Mouse (Mus musculus) R1 (cell line): ENCODE measurements around the gene Hbq1b.
A peak's percentile ranks its signal among the peaks of the same experiment; 100 is the strongest.

ENCODE experiments used
- DNase-seq: peaks from one replicate; pipeline ENCODE4 v3.0.0-alpha.2; 2018; ENCODE audit warnings: low read depth, low spot score

Hbq1b gene

DNA sequence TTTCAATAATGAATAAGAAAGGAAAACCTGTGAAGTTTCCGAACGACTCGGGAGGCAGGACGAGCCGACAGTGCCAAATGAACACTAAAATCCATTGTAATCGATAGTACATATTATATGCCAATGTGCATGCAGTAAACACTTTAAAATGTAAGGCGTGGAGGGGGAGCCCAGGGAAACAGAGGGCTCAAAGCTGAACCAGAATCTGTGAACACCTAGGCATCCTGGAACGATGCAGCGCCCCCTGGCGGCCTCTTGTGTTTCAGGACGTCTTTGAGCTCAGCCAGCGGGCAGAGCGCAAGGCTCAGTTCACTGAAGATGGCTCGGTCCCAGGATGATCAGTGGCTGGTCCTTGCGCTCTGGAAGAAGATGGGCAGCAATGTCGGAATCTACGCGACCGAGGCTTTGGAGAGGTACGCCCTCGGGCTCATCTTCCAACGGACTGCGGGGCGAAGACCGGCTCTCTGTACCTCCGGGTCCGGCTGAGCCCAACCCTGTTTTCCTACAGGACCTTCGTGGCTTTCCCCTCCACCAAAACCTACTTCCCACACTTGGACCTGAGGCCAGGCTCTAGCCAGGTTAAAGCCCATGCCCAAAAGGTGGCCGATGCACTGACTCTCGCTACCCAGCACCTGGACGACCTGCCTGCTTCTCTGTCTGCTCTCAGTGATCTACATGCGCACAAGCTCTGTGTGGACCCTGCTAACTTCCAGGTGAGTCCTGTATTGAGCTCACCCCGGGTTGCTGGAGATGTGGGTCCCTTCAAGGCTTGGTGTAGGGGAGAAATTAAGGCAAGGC is at the start of gene Hbq1b:
TSS of gene Hbq1b (plus strand) at position 271 of the 798 bp plus-strand sequence.
- peak; percentile 65 for DNase-seq

DNA sequence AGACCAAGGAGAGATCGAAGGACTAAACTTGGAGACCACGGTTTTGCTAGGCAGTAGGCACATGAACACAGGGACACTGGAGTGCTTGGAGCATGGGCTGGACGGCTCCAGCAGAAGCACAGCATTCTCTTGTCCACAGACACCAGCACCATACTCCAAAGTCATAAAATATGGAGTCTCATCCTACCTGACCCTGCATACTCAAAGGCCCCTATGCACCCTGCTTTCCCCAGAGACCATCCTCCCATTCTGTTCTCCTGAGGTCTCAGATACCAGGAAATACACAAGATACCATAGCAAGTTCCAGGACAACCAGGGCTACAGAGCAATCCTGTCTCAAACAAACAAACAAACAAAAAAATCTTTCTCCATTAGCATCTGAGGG is 49.4 kb upstream of the Hbq1b start:
- no peak for DNase-seq

DNA sequence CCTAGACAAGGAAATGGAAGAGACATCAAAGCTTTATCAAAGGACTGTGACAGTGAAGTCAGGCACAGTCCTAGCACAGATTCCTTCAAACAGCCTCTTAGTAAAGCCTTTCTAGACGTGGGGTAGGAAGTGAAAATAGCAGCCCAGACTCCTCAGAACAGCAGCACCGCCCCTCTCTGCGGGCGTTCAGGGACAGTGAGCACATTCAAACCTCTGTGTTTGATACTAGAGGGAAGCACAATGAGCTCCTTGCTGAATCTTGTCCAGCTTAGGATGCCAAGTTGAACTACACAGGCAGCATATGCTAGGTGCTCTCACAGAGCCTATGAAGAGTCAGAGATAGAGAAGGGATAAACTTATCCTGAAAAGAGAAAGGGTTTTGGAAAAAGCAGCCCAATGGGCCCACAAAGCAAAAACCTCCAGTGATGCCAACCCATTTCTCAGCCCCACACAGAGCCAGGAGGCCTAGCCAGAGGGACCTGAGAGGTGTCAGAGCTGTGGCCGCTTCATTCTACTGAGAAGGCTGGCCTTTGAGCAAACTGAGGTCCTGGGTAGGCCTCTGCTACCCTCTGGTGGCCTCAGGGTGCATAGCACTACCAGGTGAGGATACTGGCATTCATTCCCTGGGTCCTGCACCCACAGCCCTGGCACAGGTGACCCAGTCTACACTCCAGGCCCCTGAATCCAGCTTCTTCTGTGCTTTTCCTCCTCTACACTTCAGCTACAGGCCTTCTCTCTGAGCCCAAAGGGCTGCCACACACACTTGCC is 48.5 kb upstream of the Hbq1b start:
- DNase-seq = peak; percentile 64

DNA sequence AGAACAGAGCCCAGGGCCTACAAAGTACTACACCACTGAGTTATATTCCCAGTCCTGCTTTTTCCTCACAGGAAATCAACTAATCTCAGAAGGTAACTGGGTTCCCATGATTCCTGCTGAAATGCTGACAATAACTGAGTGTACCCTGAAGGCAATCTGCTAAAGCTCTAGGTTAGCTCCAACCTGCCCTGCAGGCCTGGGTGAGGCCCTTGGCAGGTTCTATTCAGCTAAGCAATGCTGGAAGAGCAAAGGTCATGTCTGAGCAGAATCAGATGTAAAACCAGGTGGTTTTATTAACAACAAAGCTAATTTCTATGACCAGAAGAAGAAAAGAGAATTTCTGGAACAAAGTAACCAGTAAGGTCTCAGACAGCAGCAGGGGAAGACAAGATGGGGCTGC is 45.4 kb upstream of the Hbq1b start:
- no peak for DNase-seq

DNA sequence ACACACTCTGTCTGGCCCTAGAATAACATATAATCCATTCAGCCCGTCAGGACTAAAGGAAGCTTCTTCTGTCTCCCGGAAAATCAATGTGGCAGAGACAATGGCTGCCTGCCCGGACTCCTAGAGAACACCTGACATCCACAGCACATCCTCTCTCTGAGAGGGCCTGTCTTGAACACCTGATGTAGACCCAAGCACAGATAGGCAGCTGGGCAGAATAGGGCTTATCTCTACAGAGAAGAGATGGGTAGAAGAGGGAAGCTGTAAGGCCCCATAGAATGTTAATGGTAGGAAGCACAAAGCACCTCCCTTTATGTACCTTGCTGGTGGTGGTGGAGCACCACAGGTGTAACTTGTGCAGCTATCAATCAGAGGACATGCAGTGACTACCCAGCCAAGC is 44.6 kb upstream of the Hbq1b start:
- no peak for DNase-seq

DNA sequence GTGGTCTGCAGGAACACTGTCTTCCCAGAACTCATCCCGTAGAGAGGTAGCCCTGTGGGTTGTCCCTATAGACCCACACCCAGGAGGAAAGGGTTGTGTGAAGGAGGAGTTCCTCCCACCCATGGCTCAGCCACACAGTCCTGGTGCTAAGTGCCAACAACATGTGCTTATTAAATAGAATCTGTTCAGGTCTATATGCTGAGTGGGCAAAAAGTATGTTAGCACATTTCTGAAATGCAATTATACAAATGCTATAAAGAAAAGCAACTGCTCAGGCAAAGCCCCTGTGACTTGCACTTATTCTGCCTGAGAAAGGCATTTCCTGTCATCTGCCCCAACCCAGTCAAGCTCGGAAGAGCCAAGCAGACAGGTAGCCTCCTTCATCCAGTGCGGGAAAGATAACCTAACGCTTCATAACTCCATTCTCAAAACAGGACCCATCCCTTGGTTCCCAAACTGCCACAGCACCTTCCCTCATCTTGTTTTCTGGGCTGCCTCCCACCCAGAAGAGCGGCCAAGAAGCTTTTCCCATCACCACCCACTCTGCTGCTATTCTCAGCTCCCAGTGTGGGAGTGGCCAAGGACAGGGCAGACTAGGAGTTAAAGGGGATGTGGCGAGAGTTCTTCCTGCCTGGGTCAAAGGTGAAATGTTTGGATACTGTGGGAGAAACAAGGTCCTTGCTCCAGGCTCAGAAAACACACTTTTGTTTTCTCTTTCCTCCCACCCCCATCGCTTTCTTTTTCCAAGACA is 43.4 kb upstream of the Hbq1b start:
- DNase-seq = peak; percentile 42

DNA sequence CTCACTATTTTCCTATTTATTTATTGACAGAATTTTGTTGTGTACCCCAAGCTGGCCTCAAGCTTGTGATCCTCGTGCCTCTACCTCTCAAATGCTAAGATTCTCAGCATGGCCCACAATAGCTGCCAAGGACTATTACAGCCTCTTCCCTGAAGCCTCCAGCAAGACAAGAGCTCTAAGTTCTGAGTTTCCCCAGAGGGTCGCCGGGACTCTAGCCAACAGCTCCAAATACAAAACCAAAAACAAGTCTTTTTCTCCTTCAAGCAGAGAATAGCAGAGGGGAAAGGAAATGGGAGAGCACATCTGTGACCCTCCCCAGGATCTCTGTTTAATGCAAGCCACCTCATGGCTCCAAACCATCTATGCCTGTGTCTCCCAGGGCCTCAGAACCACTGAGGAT is 42.7 kb upstream of the Hbq1b start:
- no peak for DNase-seq

DNA sequence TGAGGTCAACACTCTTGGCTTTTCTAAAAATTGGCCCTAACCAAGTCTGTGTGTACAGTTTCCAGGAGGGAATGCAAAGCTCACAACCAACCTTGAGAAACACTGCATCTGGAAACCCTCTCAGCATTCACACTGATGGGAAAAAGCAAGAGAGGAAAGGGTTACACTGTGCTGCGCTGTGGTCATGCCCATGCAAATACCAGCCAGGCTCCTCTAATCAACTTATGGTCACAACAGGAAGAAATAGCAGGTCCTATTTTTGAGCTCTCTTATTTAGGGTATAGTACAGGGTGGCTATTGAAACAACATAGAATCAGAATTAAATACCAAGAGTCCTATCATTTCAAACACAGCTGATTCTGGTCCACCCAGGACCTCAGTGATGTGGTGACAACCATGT is 42.1 kb upstream of the Hbq1b start:
- DNase-seq = no peak

DNA sequence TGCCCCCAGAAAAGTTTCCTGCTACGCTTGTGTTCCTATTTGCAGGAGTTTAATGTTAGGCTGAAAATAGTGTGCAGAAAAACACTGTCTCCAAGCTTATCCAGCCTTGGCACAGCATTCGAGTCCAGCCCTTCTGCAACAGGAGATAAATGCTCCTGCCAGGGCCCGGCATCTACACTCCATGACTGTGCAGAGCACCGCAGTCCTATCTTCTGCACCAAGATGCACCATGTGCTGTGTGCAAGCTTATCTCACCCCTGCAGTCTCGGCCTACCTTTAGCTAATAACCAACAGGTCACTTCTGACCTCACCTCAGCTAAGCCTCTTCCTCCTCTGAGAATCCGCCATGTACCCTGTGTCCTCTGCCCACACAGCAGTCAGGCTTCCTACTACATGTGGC is 41.2 kb upstream of the Hbq1b start:
- DNase-seq = no peak

DNA sequence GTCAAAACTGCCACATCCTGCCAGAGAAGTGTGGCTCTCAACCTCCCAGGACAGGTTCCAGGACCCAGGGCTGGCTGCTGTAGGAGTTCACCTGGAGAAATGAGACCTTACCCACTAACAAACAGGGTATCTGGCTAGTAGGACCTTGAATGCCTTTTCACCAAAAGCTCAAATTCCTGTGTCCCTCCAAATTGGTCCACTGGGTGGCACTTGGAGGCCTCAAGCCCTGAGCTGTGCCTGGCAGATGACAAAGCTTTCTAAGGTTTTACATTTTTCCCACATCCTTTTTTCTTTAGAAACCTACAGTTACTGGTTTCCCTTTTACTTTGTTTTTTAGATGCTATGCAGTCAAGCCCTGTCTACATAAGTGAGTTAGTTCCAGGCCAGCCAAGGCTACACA is 39.7 kb upstream of the Hbq1b start:
- DNase-seq = no peak

DNA sequence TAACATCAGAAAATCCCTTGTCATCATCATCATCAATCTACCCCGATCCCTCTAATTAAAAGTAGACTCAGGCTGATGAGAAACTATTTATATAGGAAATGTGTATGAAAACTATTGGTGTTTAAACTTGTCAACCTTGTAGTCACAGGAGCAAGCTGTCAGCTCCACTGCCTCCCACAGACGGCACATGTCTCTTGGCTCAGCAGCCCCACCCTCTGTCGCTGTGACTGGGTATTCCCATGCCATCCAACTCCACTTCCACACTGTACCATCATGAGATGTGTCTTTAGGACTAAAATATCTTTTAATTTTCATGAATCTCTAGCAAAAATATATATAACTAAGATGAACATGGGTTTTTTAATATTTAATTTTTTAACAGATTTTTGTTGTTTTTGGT is 38.4 kb upstream of the Hbq1b start:
- no peak for DNase-seq

DNA sequence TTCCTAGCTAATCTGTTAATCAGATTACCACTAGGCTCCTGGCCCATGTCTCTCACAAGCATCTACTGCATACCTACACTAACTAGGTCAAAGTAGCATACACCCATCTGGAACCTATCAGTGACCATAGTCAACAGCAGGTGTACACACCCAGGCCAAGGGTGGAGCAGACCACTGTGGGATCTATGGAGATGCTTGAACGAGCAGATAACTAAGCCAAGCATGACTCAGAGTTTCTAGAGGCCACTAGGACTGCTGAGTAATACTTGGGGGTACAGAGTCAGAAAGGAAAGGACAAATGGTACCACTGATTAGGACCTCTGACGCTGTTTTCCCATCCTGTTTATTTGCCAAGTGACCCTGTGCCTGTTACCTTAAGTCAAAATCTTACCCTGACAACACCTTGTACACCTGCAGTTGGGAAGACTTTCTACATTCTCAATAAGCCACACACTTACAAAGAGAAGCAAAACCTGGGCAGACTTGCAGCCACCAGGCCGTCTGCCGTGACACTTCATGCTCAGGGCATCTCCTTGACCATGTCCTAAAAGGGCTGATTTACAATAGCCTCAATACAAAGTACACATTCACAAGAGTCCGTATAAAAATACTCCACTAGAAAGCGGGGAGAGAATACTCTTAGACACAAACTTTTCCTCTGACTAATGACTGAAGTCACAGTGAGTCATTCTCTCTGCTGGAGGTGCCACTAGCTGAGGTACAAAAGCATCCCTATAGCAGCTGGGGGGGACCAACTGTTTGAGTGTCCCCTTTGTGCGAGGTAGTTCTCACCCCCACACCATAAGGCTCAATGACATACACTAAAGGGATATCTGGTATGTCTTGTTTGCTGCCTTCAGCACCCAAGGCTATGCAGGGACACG is 35.6 kb upstream of the Hbq1b start:
- DNase-seq = no peak

DNA sequence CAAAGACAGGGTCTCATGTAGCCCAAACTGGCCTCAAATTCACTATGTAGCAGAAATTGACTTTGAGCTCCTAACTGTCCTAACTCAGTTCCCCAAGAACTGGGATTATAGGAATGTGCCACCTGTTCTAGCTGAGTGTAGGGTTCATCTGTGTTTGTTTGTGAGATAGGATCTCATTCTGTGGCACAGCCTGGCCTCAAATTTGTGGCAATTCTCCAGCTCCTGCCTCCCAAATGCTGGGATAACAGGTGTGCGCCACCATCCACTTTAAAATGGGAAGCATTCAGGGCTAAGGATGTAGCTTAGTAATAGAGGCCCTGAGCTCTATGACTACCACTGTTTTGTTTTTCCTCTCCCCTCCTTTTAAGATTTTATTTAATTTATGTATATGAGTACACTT is 33.6 kb upstream of the Hbq1b start:
- DNase-seq = no peak

DNA sequence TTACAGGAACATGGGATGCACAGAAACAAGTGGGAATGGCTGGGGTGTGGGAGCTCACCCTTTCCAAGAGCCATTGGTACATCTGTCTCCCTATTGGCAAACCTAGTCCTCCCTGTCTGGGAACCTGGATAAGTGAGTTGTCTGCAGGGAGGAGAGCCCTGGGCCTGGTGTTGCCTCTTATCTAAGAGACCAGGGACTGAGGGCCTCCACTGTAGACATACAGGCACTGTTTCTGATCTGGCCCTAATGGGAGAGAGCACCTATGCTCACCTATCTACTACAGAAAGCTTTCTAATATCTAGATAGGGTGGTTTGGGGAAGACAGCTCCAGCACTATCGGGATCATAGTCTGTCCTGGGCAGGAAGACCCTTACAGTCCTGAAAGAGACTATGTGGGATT is 30.6 kb upstream of the Hbq1b start:
- DNase-seq = no peak

DNA sequence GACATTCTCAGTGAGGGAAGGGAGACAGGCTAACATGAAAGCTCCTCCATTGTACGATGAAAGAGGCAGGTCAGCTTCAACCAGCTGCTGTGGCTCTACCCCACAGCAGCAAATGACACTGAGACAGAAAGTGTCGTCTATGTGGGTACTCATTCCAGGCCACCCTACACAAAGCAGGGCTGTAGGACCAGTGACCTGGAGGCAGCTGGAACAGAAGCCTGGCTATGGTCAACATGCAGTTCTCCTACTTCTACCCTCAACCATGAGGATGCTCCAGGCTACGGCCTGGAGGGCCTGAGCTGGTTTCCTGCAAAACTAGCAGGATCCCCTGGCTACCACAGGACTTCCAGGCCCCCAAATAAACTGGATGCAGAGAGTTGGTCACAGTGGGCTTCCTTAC is 30.2 kb upstream of the Hbq1b start:
- no peak for DNase-seq

DNA sequence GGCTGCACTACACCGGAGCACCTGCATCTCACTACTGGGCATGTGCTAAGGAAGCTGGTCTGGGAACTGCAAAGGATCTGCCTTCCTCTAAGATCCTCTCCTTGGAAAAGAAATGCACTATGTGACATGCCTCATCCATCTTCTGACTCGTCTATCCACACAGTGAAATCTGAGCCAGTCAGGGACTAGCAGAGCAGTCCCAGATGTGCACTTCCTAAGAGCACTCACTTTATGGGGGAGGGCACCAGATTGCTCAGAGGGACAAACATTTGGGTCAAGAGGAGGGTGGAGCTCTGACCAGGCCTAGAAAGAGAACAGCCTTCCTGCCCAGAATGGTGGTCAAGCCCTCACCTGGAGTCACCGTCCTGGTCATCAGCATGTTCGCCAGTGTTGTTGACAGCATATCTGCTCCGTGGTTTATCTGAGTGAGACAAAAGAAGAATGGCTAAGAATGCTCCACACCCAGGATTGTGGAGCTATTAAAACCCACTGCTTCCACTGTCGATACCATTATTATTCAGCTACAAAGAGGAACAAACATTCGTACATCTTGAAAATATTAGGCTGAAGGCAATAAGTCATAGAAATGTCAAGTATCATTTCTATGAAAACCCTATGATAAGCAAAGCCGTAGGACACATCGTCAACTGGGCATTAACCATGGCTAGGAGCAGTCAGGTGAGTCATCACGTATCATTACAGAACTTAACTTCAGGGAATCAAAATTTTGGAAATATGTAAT is 23.9 kb upstream of the Hbq1b start:
- DNase-seq = no peak

DNA sequence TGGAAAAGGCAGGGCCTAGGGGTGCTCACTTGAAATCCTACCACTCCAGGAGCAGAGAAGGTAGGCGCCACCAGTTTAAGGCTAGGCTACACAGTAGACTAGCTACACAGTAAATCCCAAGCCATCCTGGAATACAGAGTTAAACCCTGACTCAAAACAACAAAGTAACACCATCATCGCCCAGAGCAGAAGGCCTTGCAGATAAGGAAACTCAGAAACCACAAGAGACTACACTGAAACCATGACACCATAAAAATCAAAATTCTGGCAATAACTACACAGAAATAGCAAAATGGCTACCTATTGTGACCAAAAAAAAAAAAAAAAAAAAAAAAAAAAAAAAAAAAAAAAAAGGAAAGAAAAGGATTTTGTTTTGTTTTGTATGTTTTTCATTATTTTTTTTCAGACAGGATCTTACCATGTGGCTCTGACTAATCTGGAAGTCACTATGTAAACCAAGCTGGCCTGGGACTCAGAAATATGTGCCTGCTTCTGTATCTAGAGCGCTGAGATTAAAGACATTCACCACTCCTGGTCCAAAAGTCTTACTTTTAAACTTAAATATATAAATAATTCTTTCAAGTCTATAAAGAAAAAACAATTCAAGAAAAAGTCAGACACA is 21.5 kb upstream of the Hbq1b start:
- DNase-seq = no peak

DNA sequence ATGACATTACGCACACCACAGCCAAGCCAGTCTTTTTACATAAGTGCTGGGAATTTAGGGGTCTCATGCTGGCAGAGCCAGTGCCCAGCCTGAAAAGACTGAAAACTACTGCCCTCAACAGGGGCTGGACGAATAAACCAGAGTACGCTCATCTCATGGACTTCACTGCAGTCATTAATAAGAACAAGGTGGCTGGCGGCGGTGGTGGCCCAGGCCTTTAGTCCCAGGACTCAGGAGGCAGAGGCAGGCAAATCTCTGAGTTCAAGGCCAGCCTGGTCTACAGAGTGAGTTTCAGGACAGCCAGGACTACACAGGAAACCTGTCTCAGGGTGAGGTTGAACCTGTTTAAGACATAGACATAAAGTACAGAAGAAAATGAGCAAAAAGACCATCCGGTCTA is 20.6 kb upstream of the Hbq1b start:
- DNase-seq = no peak

DNA sequence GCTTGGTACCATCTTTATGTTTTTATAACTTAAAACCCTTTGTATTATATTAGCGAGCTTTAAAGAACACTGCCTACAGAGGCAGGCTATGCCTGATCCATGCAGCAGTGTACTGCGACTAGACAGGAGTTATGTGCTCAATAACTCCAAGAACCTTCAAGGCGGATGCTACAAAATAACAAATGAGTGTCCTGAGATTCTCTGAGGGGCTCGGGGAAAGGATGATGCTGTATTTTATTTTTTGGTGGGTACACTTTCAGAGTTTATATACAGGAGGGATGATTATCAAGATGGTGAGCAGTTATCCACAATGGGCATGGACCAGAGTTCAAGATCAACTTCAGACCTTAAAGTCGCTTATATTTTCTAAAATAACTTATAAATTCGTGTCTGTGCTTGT is 20.0 kb upstream of the Hbq1b start:
- no peak for DNase-seq

DNA sequence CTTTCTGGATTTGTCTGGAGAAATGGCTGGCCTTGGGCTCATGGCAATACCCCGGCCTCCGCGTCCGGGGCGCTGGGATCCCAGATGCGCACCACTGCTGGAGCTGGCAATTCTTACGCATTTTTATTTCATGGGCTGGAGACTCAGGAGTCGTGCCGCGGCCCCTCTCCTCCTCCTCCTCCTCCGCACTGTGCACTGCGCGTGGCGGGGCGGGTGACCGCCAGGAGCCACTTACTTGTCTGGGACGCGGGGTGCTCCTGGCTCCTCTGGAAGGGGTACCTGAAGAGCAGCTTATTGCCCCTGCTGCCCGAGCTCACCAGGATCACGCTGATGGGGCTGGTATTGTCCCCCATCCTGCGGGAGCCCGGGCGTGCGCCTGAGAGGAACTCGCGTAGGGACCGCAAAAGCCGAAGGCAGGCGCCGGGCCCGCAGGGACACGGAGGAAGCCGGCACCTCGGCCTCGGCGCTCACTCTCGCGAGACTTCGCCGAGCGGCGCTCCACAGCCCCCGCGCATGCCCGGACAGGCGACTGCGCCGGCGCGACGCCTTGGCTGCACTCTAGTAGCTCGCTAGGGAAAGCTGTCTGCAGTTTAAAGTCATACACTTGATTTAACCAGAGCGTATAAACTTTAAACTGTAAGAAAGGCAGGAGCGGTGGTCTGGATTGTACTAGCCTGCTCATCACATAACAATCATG is 19.4 kb upstream of the Hbq1b start, which contains the start of gene Nprl3:
TSS of gene Nprl3 (minus strand) at position 520 of the 697 bp plus-strand sequence.
- peak; percentile 92 for DNase-seq
